Mouse (Mus musculus) thymus, adult 18-20 months (tissue): ENCODE results near the gene Cklf.
"Not testable (repeated sequence)": the region's sequence is repeated elsewhere in the genome, so short reads cannot be mapped to it uniquely, and the experiment has no call there.

ENCODE experiments used
- DNase-seq, 2 experiments: peaks; one replicate each; pipeline ENCODE4 v3.0.0; 2022; ENCODE audit warnings: mixed read lengths in 2 of 2

The Cklf gene

DNA sequence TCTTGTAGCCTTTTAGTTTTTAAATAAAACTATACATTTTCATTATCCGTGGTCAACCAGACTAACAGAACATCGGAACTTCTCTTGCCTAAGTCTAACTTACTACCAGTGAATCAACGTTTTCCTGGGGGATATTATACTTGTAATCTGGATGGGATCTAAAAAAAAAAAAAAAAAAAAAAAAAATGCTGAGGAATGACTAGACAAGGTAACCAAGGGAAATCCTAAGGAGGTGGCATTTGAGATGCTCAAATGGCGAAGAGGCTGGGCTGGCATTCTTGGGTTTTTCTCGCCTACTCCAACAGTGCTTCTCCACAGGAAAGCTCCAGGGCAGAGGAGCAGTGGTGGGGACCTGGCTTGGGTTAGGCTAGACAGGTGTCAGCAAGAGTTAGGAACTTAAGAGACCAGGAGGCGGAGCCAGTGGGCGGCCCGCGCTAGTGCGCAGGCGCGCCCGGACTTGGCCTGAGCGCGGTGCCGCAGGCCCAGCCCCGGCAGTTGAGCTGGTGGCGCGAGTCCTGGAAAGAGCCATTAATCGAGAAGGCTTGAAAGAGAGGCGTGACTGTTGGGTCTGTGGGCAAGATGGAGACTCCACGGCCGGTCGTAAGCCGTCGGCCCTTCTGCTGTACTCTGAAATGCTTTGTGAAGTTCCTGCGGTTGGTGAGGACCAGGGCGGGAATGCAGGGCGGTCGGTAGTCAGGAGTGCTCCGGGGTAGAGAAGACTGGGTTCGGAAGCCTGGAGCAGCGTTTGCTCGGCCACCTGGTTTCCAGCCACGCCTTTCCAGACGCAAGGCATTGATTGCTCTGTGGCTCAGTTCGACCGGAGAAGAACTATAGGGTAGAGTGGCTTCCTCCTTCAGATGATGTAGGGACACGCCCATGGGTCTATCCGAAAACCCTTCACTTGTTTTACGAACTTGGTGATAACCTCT is at the start of gene Cklf:
Gene Cklf (plus strand): TSS at position 423 of the 929 bp plus-strand sequence.
- DNase-seq: peak; percentile 64 to 75

DNA sequence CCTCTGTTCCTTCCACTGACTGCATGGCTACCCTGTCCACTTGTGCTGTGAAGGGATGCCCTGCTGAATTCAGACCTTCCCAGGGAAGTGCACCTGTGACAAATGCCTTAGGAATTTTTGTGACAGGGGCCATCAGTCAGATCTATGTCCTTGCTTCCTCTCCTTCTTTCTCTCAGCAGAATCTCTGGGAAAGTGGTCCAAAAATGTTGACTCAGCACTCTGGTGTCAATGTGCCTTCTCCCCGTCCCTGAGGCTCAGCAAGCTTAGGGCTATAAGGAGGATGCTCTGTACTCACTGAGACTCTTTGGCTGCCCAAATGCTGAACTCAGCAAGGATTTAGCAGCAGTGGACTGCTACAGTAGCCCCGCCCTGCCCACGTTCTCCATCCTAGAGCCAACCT is 49.0 kb upstream of the Cklf start:
- no peak for DNase-seq

- no peak for DNase-seq
Measured at GRCm38 (mm10) chr8:104202320-104202719, 48.3 kb upstream of the Cklf start.

- no peak for DNase-seq
Measured at GRCm38 (mm10) chr8:104205292-104205691, 45.4 kb upstream of the Cklf start.

GRCm38 (mm10) chr8:104217601-104218000 is 33.1 kb upstream of the Cklf start:
- no peak for DNase-seq

DNA sequence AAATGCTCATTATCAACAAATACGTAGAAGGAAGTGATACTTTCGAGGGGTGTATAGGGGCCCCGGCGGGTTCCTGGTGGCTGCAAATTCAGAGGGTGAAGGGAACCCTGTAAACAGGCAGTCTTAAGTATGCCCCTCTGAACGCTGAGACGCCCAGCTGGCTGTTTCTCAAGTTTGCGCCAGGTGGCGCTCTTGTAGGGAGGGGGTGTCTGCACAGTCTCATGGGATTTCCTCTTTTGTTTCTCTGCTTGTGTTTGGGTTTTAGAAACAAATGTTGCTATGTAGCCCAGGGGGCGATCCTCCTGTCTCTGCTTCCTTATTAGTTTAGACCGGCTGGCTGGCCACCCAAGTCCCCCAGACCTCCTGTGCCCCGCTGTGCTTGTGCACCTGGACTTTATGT is 31.6 kb upstream of the Cklf start:
- peak; percentile 42 to 49 for DNase-seq

DNA sequence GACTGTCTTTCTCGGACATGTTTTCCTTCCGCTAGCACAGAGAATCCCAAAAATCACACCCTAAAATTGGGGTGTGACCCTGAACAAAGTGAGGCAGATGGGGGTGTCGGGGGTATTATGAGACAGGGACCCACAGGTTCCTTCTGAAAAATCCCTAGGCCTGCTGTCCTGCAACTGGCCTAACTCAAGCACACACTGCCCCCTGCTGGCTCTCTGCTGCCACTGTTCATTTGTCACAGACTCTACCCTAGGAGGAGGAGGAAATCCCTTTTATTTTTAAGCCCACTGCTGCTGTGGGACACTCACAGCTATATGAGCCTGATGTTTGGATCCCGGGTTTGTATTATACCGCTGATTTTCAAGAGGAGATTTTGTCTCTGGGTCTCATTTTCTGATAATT is 30.9 kb upstream of the Cklf start:
- peak in 1 of 2 experiments; percentile 37 for DNase-seq

- DNase-seq: no peak
Measured at GRCm38 (mm10) chr8:104227048-104227447, 23.6 kb upstream of the Cklf start.

DNA sequence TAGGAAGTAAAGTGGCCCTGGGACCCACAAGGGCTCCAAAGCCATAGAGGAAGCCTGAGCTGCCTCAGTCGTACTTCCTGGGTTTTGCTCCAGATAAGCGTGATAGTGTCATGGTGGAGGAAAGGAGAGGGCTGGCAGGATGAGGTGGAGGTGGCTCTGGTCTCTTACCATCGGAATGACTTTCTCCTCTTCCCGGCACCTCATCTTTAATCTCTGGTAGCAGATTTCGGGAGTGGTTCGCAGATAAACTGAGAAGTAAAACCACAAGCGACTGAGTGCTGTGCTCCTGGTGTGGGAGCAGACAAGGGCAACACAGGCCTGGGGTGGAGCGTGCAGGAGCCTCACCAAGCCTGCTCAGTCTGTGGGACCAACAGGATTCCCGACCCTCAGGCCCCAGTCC is 20.3 kb upstream of the Cklf start:
- DNase-seq: no peak

GRCm38 (mm10) chr8:104232039-104232438 is 18.6 kb upstream of the Cklf start:
- DNase-seq: no peak

DNA sequence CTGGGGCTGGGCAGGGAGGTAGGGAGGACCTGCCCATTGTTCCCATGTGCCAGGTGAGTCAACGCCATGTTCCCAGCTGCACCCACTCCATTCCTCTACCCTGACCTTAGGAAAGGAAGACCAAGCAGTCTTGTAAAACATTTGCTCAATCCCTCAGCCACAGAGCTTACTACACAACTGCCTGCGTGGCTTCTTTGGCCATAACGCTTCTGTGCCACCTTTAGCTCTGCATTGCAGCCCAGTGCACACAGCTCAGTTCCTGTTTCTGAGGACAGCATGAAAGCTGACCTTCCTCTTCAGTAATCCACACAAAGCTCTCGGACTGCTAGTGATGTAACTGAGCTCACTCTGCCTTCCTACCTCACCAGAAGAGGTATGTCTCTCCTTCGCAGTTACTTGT is 17.7 kb upstream of the Cklf start:
- DNase-seq: no peak

DNA sequence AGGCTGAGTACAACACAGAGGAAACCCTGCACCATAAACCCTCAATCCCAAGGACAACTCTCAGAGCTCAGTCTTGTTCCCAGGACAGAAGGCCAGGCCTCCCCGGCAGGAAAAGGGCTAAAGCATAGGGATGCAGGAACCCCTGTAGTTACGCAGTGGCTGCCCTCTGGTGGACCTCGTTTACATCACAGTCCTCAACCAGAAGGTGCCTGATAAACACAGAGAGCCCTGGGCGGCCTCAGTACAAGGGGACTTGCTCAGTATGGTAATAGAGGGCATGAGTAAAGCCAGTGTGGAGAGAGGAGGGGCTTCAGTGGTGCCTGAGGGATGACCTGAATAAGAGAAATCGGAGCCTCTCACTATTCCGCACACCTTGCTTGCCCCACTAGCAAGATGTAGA is 16.1 kb upstream of the Cklf start:
- DNase-seq: no peak

DNA sequence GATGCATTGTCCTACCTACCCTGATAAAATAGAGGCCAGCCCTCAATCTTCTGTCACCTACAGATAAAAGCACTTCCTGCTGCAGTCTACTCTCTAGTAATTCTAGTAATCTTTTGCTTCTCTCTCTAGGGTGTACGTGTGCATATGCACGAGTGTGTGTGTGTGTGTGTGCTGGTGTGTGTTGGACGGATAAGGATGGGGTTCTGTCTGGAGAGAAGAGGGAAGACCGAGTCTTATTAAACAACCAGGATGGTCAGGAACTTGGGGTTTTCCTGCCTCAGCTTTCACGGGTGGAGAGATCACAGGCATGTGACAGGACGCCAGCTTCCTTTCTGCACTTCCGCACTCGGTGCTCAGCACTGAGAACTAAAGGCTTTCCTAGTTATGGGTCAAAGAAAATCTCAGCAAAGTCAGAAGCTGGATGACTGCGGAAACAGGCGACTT is 11.2 kb upstream of the Cklf start:
- DNase-seq: peak; percentile 21 to 41

DNA sequence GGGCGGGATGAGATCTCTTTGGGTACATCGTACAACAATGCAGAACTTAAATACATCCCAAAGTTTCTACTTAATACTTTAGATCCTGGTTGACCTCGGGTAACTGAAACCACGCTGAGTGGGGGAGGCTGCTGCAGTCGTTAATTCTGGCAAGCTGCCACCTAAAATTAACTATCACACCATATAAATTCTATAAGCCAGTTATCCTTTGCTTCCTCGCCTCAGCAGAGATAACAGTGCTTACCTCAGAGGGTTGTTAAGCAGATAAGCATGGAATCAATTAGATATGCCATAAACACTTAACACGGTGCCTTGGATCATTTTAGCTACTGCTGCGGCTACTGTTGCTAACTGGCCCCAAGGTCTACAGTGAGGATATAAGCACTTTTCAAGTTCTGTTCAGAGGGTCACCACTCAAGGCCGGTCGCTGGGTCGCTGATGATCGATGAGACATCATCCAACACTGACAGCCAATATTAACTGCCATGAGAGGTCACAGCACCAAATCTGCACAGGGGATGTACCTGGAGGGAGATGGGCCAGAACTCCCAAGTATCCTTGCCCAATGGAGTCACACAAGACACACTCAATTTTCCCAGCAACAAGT is 8.5 kb upstream of the Cklf start:
- DNase-seq: no peak

DNA sequence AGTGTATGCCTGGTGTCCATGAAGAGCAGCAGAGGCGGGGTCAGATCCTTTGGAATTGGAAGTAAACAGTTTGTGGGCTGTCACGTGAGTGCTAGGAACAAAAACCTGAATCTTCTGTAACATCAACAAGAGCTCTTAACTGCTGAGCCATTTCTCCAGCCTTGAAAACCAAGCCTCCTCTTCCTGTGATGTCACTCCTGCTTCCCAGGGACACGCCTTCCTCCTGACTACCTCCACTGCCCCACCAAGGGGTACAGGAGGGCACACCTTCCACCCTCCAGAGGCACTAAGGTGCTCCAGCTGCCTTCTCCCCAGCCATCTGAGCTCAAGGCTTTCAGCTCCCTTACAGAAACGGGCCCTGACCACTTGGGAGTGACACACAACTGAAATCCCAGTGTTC is 4.0 kb upstream of the Cklf start:
- DNase-seq: no peak

GRCm38 (mm10) chr8:104247054-104247907 is 3.4 kb upstream of the Cklf start:
- DNase-seq: peak; percentile 38 to 57

- peak in 1 of 2 experiments; percentile 23 for DNase-seq
Measured at GRCm38 (mm10) chr8:104247908-104248275, 2.8 kb upstream of the Cklf start.

- DNase-seq: peak; percentile 64 to 70
Measured at GRCm38 (mm10) chr8:104248276-104248675, 2.4 kb upstream of the Cklf start, which contains the start of gene Tk2. Gene Tk2, minus strand, starts transcription at chr8:104248558.

GRCm38 (mm10) chr8:104249442-104249996 is 1.1 kb upstream of the Cklf start:
- no peak for DNase-seq

- DNase-seq: no peak
Measured at GRCm38 (mm10) chr8:104251461-104251860, 800 bp downstream of the Cklf start.

- DNase-seq: peak in 1 of 2 experiments; percentile 23
Measured at GRCm38 (mm10) chr8:104253016-104253415, 2.4 kb downstream of the Cklf start.

DNA sequence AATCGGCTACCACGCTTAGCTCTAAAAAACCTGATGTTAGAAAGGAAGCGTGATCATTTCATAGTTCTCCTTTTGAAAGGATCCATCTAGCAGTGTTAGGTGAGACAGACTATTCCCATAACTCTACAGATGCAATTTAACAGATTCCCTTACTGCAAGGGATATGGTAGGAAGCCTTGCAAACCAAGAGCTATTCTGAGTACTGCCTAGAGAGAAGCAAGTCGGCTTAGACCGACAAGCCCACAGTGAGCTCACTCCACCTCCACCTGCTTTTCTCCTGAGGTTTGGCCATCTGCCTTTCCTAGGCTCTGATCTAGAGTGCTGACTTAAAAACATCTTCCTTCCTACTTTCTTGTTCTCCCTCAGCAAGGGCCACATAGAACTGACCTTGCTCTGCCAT is 11.1 kb downstream of the Cklf start:
- not testable (repeated sequence) for DNase-seq
